Mouse (Mus musculus) forebrain, embryonic 14.5 days (tissue): ENCODE data around the gene AA792892. TPM values are rescaled to one million over a fixed set of nuclear protein-coding genes. Genes with fewer than 3 reads are reported as not detected.
"Not testable (repeated sequence)": the region's sequence is repeated elsewhere in the genome, so short reads cannot be mapped to it uniquely, and the experiment has no call there.

Experiments
- ATAC-seq: fragments of 200-750 bp; cut with Nextera tagmentation; 2 replicates; pipeline ENCODE4 v1.8.0; 2017; ENCODE audit warnings: mild to moderate bottlenecking, moderate library complexity
- DNase-seq: peaks from one replicate; pipeline ENCODE4 v3.0.0-alpha.2; 2015; ENCODE audit warnings: low spot score
- H3K27ac ChIP-seq: fragments of 300-500 bp; sonication (generic); 2 replicates; pipeline ENCODE4 v1.5.1; 2014; ENCODE audit warnings: low read depth, mild to moderate bottlenecking, control low read depth, low read length, moderate library complexity
- H3K27me3 ChIP-seq: fragments of 300-500 bp; sonication (generic); replicated peaks from 2 replicates; pipeline ENCODE4 v1.6.1; 2014; ENCODE audit warnings: low read length, control low read depth, mixed read lengths; ENCODE audit not compliant: control insufficient read depth, insufficient read depth
- H3K36me3 ChIP-seq: fragments of 300-500 bp; sonication (generic); 2 replicates; pipeline ENCODE4 v1.6.1; 2014; ENCODE audit warnings: low read length, control low read depth; ENCODE audit not compliant: control insufficient read depth, insufficient read depth
- H3K4me1 ChIP-seq: fragments of 300-500 bp; sonication (generic); 2 replicates; pipeline ENCODE4 v1.6.1; 2014; ENCODE audit warnings: antibody characterized with exemption, low read length, control low read depth; ENCODE audit not compliant: control insufficient read depth, insufficient read depth
- H3K4me2 ChIP-seq: fragments of 300-500 bp; sonication (generic); 2 replicates; pipeline ENCODE4 v1.6.1; 2014; ENCODE audit warnings: mild to moderate bottlenecking, control low read depth, low read length
- H3K4me3 ChIP-seq: fragments of 300-500 bp; sonication (generic); 2 replicates; pipeline ENCODE4 v1.5.1; 2014; ENCODE audit warnings: low read depth, low read length, control low read depth
- H3K9ac ChIP-seq: fragments of 300-500 bp; sonication (generic); 2 replicates; pipeline ENCODE4 v1.6.1; 2014; ENCODE audit warnings: mild to moderate bottlenecking, low read length, control low read depth, moderate library complexity
- H3K9me3 ChIP-seq: fragments of 300-500 bp; sonication (generic); replicated peaks from 2 replicates; pipeline ENCODE4 v1.6.1; 2016; ENCODE audit warnings: low read length, control low read depth, mixed read lengths; ENCODE audit not compliant: control insufficient read depth
- WGBS: fragments of 180-500 bp; shearing (Covaris S2); extraction: QIAGEN DNeasy Blood & Tissue Kit; methylation state at CpG from one replicate; pipeline ENCODE4 v1.1.7; 2014; 5-methylcytosine and 5-hydroxymethylcytosine counted together
- polyA plus RNA-seq: library from polyadenylated mRNA; unstranded; fragments of >200 nt; fragmentation: Nextera tagmentation; extraction: Ambion mirVana; gene quantifications from 2 replicates; pipeline ENCODE4 v1.2.1, GENCODE M21; 2014

The AA792892 gene
- not detected in 2 replicates for polyA plus RNA-seq

DNA sequence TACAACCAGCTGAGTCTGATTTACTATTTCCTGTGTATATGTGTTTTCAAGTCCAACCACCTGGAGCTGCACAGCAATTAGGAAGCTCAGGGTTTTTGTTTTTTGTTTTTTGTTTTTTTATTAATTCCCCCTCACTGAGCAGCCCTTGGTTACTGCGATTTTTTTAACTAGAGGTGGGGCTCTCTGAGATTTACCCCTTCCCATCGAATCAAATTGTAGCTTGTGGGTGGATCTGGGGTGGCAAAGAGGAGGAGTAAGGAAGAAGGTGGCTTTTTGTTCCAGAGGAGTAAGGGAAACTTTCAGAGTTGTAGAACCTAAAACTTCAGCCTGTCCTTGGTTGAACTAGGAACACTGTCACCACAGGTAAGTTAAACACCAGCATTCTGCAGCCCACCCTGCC is at the start of gene AA792892:
AA792892 (plus strand) TSS at position 301 of the 400 bp plus-strand sequence.
- DNase-seq, H3K27me3 ChIP-seq, H3K9ac ChIP-seq, H3K4me1 ChIP-seq, H3K27ac ChIP-seq, H3K4me3 ChIP-seq, H3K9me3 ChIP-seq, ATAC-seq, H3K36me3 ChIP-seq, H3K4me2 ChIP-seq: not testable (repeated sequence)
- WGBS: no CpG with 5 or more reads among the region's 2 CpGs

DNA sequence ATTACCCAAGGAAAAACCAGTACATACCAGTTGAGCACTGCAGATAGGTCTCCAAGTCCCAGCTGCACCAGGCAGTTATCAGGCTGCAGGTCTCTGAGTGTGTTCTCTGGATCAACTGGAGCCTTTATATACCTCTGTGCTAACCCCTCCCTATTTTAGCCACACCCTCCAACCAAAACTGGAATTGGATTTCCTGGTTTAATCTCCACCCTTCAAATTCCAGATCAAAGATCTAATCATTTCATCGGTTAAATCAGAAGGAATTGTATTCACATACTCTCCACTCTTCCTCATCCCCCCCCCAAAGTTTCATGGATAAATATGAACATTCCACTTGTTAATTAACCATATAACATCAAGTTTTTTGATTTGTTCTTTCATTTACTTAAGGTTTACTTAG is 32.9 kb upstream of the AA792892 start, which contains the start of gene A430089I19Rik:
A430089I19Rik (minus strand) TSS at position 101 of the 400 bp plus-strand sequence.
- DNase-seq, H3K4me2 ChIP-seq, H3K4me1 ChIP-seq, H3K36me3 ChIP-seq, ATAC-seq, H3K9ac ChIP-seq, H3K9me3 ChIP-seq, H3K4me3 ChIP-seq, H3K27ac ChIP-seq, H3K27me3 ChIP-seq: not testable (repeated sequence)
- WGBS: 93% methylated on average over 1 of the region's 1 CpGs

DNA sequence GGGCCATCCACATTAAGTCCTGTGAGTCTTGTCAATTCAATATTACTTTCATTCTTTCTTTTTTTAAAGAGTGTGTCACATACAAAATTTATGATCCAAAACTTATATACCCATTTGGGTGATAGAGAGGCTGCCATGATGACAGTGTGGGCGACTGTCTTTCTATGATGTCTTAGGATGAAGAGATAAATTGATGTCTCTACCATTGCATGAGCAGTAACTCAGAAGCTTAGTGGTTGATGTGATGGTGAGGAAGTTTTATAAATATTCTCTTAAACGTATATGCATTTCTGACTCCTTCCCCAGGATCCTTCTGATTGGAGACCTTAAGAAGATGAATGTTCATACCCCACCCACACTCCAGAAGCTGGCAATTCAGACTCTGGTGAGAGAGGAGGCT is 25.4 kb upstream of the AA792892 start, which contains the start of gene Gm6502:
Gm6502 (plus strand) TSS at position 301 of the 400 bp plus-strand sequence.
- not testable (repeated sequence) for H3K9ac ChIP-seq, DNase-seq, H3K27me3 ChIP-seq, ATAC-seq, H3K4me1 ChIP-seq, H3K27ac ChIP-seq, H3K4me3 ChIP-seq, H3K9me3 ChIP-seq, H3K4me2 ChIP-seq, H3K36me3 ChIP-seq
- WGBS: no CpG with 5 or more reads among the region's 2 CpGs

Other genes with a start within 250 kb of the AA792892 start
- gene Gm3106, start 121.7 kb upstream of the AA792892 start, polyA plus RNA-seq: not detected in 2 replicates
- not detected in 2 replicates for gene A430089I19Rik, start 33.0 kb upstream of the AA792892 start, polyA plus RNA-seq
- not detected in 2 replicates for gene Gm6502, start 25.3 kb upstream of the AA792892 start, polyA plus RNA-seq
- gene Gm7682, start 106.0 kb downstream of the AA792892 start, polyA plus RNA-seq: not detected in 2 replicates
- gene Gm3139, start 186.5 kb downstream of the AA792892 start, polyA plus RNA-seq: not detected in 2 replicates